Mouse (Mus musculus): Measurements from ENCODE around the gene Spc24.
"Not testable (repeated sequence)": the region's sequence is repeated elsewhere in the genome, so short reads cannot be mapped to it uniquely, and the experiment has no call there.

The Spc24 gene

DNA sequence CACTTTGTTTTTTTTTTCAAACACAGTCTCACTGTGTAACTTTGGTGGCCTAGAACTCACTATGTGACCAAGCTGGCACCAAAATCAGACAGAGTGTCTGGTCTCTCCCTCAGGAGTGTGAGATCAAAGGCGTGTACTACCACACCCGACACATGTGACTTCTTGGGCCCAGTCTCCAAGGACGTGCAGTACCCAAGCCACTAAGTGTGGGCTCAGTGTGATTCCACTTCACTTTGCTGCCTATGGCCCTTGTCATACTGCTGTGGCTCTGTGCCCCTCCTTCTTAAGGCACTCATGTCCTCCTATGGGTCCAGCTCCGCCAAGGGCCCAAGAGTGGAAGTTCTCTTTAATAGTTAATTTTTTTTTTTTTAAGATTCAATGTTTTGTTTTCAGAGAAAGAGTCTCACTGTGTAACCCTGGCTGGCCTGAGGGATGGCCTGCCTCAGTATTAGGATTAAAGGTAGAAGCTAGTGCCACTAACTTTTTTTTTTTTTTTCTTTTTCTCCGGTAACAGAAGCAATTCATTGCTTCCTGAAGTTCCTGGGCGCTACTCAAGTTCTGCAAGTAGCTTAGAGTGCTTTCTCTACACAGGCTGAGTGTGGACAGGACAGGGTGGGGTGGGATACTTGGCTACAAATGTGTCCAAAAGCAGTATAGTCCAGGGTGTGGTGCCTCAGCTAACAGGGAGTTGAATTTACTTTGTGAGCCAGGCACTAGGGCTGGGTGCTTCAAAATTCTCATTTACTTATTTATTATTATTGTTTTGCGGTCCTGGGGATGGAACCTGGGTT is 24.6 kb upstream of the Spc24 start:
- no peak for DNase-seq (ENCODE audit: low spot score)

DNA sequence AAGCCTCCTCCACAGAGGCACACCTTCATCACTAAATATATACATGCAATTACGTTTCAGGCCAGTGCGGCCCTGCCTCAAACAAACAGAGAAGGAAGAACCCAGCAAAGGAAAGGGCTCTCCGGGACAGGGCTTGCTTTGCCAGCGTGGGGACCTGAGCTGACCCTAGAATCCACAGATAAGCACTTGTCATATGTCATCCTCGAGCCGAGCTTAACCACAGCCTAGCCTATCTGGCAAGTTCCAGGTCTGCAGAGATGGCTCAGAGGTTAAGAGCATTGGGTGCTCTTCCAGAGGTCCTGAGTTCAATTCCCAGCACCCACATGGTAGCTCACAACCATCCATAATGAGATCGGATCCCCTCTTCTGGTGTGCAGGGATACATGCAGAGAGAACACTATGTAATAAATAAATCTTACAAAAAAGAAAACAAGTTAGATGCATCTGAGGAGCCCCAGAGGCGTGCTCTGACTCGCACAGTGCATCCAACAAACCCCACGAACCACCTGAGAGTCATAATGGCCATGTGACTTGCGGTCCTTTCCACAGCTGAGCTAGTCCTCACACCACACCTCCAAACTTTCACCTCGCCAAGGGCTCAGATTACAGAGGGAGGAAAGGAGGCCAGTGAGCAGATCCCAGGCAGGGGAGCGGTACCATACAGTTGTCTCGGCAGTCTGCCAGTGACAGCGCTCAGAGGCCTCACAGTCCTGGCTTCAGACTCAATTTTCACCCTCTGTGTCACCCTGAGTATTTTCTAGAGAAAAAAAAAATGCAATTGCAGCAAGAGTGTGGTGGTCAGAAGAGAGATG is 21.8 kb upstream of the Spc24 start:
- DNase-seq (ENCODE audit: low spot score), result no peak

DNA sequence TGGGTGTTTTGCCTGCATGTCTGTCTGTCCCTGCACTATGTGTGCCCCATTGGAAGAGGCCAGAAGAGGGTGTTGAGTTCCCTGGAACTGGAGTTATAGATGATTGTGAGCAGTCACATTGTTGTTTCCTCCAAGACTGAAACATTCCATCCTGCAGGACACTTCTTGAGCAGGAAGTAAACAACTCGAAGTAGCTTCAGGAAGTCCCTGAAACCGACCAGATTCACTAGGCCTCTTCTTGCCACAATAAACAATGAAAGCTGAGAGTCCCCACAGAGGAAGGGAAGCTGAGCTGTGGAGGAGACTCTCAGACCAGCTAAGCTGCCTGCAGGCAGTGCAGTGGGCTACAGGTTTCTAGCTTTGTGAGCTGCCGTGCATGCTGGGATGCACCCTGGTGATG is 17.6 kb upstream of the Spc24 start:
- DNase-seq (ENCODE audit: low spot score), result no peak

DNA sequence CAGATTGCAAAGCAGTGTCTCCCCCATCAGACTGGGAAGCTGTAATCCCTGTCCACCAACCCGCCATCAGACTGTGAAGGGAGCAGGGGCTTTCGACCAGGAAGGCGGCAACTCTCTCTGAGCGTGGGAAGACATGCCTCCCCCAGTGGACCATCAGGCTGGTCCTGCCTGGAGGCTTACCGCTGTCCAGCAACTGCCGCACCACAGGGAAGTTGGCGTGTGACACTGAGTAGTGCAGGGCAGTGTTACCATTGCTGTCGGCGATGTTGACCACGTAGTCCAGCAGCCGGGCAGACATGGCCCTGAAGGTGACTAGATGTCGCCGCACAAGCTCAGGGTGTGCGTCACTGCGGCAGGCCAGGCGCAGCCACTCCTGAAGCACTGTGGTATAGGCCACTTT is 14.2 kb upstream of the Spc24 start:
- no peak for DNase-seq (ENCODE audit: low spot score)

DNA sequence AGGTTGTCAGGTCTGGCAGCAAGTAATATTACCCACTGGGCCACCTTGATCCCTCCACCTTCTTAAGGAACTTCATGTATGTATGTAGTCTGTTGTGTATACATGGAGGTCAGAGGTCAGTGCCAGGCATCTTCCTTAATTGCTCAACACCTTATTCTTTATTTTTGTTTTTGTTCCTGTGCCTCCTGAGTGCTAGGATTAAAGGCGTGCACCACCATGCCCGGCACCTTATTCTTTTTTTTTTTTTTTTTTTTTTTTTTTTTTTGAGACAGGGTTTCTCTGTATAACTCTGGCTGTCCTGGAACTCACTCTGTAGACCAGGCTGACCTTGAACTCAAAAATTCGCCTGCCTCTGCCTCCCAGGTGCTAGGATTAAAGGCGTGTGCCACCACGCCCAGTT is 13.3 kb upstream of the Spc24 start:
- not testable (repeated sequence) for DNase-seq (ENCODE audit: low spot score)

DNA sequence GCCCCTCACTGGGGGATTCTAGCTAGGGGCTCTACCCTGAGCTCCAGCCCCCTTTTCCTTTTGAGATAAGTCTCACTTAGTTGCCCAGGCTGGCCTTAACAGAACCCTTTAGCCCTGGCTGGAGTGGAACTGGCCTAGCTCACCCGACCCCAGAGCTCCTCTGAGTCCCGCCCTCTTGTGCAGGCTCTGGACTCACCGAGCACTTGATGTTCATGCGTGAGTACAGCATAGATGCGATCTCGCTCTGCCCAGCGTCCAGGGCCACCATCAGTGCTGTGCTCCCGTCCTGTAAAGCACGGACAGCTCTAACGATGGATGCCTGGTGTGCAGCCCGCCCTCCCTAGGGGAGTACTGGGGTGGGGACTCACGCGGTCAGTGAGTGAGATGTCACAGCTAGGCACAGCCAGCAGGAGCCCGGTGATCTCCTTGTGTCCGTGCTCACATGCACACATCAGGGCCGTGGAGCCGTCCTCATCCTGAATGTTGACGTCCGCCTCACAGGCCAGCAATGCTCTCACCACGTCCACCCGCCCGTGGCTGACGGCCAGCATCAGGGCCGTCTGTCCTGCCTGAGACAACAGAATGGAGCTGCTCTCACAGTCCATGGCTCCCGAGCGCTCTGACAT is 9.6 kb upstream of the Spc24 start:
- DNase-seq (ENCODE audit: low spot score), result no peak

DNA sequence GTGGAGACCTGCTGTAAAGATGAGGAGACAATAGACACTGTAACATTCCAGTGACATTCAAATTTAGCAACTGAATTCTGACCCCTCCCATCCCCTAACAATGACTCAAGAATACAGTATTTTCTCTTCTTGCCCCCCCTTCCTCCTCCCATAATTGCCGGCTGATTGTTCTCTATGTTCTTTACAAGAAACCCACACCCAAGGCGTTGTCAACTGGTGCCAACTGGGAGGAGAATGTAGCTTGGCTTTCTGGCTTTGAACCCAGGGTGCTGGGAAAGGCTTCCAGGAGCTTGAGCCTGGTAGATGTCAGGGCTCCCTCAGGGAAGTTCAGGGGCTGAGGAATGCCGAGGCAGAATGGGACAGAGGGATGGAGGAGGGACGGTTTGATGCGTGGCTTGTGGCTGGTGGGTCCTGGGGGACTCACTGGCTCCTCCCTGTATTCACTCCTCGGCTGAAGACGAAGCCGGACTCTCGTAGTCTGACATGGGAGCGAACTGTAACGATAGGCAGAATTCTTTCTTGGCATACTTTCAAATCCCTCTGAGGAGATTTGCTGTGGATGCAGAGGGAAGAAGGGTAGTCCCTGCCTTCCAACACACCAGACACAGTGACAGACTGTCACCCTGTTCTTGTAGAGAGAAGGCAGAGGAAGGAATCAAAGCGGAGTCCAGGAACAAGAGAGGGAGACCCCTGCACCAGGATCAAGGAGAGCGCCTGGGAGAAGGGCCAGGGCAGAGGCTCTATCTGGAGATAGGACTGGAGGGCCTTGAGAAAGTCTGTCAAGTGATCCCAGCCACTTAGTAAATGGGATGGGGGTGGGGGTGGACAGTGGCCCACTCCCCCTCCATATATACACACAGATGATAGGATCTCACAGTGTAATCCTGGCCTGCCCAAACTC is 8.7 kb upstream of the Spc24 start:
- DNase-seq (ENCODE audit: low spot score), result no peak

DNA sequence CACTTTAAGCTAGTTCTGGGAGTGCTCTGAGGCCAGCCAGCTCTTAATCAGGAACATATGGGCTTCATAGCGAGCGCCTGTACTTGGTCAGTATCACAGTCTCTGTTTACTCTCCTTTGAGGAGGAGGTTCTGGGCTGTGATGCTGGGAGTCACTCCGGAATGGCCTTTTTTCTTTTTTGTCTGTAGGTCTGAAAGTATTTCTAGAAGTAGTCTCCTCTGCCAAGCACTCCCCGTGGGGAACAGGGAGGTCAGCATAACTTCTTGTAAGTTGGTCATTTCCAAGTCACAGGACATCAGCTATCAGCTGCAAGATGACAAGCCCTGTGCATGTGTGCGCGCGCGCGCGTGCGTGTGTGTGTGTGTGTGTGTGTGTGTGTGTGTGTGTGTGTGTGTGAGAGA is 7.8 kb upstream of the Spc24 start:
- no peak for DNase-seq (ENCODE audit: low spot score)

DNA sequence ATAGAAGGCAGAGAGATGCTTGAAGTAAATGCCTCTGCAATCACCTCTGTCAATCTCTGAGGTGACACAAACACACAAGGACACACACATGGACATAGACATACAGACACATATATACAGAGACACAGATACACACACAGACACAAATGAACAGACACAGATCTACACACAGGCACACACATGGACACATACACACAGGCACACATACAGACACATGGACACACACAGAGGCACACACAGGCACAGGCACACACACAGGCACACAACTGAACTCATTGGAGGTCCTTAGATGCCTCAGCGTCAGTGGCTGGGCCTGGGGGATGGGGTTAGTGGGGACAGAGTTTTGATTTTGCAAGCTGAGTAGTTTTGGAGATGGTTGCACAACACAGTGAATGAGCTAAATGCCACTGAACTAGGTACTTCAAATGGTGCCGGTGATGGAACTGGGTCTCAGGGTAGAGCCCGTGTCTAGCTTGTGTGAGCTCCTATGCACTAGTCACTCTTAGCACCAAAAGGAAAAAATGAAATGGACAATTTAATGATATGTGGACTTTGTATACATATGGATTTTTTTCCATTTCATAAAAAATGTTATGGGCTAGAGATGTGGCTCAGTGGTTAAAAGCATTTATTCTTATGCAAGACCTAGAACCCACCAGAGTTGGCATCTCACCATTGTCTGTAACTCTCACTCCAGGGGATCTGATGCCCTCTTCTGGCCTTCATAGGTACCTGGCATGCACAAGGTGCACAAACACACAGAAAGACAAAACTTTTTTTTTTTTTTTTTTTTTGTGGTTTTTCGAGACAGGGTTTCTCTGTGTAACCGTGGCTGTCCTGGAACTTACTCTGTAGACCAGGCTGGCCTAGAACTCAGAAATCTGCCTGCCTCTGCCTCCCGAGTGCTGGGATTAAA is 4.2 kb upstream of the Spc24 start:
- DNase-seq (ENCODE audit: low spot score), result no peak

DNA sequence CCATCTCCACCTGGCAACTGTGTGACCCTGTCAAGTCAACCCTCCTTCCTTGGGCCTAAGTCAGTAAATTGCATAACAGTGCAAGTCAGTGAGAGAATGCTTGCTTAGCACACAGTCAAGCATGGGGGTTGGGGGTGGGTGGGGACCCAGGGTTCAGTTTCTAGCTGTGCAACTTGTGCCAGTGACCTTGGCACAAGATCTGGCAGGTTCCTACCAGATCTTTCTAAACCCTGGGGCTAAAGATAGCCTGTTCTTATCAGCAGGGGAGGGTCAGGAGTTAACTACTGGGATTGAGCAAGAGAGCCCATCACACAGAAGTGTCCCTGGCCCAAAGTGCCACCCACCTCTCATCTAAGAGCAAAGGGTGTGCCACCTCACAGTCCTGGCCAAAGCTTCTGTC is 2.0 kb upstream of the Spc24 start:
- no peak for DNase-seq (ENCODE audit: low spot score)

DNA sequence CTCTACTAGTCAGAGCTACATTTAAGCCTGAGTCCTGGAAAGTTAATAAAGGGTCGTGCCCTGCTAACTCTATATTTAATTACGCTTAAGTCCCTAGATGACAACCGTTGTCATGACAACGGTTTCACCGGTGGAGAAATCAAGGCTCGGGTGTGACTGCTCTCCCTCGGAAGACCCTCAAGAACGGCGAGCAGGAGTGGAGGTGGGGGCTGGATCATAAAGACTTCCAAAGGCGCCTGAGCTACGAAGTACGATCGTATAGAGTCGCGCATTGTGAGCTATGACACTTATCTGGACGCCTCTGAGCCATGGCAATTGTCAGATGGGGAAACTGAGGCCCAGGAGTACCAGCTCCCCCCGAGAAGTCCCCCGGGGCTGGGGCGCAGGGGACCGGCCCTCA is 385 bp downstream of the Spc24 start:
- no peak for DNase-seq (ENCODE audit: low spot score)

DNA sequence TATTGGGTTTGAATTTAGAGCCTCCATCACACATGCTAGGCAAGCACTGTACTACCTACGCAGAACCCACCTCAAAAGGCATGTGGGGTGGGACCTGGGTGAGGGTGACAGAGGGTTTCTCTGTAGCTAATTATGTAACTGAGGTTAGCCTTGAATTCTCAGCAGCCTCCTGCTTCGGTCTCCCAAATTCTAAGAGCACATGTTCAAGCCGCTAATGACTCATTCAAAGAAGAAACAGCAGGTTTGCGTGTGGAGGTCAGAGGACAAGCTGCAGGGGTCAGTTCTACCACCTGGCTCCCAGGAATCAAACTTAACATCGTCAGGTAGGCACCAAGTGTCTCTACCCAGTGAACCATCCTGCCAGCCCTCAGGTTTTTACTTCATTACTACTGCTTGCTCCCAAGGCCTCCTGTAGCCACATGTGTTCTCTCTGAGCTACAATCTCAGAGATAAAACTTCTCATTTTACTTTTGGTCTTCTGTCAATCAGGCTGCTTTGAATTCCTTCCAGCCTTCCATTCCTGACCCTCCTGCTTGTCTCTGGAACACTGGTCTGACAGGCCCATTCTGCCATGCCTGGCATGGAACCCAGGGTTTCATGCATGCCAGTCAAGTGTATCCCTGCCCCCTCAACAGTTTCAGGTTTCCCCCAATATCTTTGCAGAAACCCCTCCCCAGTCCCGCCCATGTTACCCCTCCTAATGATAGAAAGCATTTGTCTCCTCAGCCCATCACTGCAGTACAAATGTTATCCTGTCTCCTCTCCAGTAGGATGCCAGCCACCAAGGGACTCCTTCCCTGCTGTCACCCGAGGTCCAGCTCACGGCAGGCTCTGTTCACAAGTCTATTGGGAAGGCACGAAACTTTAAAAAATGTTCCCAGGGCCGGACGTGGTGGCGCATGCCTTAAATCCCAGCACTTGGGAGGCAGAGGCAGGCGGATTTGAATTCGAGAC is 1.2 kb downstream of the Spc24 start:
- no peak for DNase-seq (ENCODE audit: low spot score)

DNA sequence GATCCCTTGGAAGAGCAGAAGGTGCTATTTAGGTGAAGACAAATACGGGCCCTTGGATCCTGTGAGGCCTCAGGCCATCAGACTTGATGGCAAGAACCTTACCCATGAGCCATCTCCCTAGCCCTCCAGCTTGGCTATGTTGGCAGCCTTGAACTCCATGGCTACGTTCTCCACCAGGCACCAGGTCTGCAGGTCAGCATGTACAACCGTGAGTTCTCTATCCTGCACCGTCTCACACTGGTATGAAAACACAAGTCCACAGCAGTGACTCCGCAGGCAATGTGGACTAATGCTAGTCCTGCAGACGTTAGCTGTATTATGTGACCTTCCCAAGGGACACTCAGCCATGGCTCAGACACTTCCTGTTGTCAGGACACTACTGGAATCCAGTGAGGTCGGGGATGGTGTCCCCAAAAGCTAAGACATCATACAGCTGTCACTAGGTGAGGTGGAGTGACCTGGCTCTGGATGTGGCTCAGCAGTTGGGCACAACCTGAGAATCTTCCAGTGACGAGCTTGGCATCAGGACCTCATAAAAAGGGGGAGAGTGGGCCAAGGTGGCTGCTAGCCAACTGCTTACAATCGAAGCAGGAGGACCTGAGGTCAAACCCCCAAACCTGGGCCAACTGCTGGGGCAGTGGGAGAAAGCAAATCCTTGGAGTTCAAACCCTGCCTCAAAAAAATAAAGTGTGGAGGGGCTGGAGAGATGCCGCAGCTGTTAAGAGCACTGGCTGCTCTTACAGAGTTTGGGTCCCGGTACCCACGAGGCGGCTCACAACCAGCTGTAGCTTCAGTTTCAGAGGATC is 5.4 kb downstream of the Spc24 start:
- DNase-seq (ENCODE audit: low spot score), result no peak

DNA sequence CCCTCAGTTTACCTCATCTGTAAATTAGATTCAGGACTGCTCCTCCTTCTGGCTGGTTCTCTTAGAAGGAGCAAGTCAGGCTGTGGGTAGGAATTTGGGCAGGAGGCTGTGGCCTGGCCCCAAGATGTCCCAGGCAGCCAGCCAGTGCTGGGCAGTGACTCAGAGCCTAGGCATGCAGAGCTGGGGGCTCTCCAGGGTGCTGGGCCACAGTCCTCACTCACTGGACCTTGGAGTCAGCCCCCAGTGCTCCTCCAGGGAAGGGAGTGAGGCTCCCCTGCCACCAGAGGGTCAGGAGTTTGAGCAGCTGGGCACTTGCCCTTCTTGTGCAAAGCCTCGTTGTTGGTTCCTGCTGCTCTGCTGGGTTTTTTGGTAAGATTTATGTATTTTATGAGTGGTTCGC is 6.1 kb downstream of the Spc24 start:
- DNase-seq (ENCODE audit: low spot score), result no peak

DNA sequence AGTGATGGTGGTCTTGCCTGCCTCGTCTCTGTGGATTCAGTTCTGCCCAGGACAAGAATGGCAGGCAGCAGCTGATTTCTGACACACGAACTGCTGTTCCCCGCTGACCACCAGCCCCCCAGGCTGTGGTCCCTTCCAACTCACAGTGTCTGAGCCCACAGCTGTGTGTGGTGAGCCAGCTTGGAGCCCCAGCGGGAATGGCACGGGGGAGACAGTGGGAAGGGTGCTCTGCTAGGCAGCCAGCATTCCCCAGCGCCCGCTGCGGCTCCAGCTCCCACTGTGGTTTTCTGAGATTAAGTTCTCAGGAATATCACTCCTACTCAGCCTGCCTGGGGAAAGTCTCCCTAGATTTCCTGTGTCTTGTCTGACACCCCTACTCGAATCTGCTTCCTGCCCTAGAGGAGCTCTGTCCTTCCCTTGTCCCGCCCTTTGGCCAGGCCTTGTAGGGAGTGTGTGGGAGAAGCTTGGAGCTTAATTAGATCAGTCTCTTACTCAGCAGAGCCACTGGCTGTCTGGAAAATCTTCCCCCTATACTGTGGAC is 7.8 kb downstream of the Spc24 start:
- no peak for DNase-seq (ENCODE audit: low spot score)

DNA sequence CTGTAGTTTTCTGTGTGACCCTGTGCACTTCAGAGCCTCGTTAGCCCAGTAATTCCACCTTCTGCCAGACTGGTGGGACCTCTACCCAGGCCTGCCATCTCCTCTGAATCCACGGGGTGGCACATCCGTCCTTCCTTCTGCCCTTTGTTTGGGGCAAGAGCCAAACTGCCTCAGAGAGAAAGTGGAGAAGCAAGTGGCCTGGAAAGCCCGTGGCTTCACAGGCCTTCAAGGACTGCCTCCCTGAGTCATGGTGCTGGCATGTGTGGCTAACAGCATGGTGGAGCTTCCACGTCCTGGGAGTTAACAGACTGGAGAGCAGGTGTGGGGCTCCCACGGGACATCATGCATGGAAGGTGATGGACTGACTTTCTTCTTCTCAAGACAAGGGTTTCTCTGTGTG is 8.8 kb downstream of the Spc24 start:
- DNase-seq (ENCODE audit: low spot score), result no peak

DNA sequence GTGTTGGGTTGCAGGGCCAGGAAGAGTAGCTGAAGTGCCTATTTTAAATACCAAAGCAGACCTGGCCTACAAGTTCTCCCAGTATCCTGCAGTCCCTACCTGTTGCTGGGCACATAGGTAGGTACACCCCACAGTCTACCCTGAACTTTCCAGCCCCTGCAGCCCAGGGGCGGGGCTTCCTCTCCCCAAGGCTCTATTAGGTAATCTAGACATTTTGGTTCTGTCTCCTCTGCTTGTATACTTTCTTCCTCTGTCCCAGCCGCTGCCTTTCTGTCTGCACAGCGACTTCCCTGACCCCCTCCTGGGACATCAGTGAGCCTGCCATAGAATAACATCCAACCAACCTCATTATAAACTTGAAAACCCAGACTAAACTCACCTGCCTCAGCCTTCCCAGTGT is 9.7 kb downstream of the Spc24 start:
- no peak for DNase-seq (ENCODE audit: low spot score)

DNA sequence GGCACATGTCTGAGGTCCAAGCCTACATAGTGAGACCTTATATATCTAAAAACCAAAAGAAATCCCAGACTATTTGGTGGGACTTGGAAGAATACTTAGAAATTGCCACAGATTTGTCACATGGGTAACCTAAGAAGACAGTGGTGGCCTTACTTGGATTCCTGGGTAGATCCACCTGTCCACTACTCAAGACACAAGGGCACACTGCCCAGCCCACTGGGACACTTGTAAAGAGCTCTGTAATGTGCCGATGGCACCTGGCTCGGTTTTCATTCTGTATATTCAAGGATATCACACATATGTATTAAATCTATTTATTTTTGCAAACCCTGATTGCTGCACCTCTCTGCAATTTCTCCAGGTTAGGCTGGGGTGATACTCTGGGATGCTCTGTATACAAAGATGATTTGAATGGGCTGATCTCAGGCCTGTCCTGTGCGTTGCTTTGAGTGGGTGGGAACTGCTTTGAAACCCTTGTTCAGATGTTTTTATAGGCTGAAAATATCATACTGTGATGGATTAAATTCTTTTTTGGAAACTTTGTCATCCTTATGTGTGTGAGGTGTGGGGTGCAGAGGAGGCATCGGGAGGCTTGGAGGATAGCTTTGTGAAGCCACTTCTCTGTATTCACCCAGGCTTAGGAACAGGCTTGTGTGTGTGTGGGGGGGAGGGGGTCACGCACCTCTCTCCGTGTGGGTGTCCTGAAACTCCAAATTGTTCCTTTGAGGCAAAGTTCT is 10.6 kb downstream of the Spc24 start:
- DNase-seq (ENCODE audit: low spot score), result no peak

Measured in T-cell, adult 2 months (primary cell).